Mouse (Mus musculus) cerebellum, adult 2 months (tissue): ENCODE results near the gene Prkag1.

Experiments
- CTCF ChIP-seq: fragments of 200-500 bp; IDR thresholded peaks from 2 replicates; pipeline ENCODE4 v1.5.1; 2011; ENCODE audit warnings: low read depth, mild to moderate bottlenecking, control low read depth, low read length, moderate library complexity, borderline replicate concordance; ENCODE audit not compliant: insufficient read depth
- POLR2A ChIP-seq: fragments of 200-500 bp; IDR thresholded peaks from 2 replicates; pipeline ENCODE4 v1.6.1; 2011; ENCODE audit warnings: low read length, control low read depth, borderline replicate concordance; ENCODE audit not compliant: insufficient read depth

DNA sequence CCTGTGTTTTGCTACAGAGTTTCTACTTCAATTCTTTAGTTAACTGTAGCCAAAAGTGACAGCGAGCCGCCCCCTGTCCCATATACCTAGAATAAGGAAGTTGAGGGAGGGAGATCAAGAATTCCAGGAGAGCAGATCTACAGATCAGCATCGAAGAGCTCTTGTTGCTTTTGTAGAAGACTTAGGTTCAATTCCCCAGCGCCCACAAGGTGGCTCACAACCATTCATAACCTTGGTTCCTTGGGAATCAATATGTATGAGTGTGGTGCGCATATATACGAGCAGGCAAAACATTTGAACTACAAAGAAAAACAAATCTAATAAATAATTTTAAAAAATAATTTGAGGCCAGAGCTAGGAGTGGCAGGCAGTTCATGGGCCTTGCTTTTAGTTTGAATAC is 50.2 kb downstream of the Prkag1 start:
- TF ChIP-seq CTCF (no peak), POLR2A (no peak)
